Mouse (Mus musculus) embryonic fibroblast, embryonic 13.5 days (primary cell): Measurements from ENCODE around the gene Olfr1219.

Source experiments
- CTCF ChIP-seq: IDR thresholded peaks from 2 replicates; pipeline ENCODE4 v1.5.1; 2011; ENCODE audit warnings: mild to moderate bottlenecking, control low read depth, low read length, moderate library complexity, borderline replicate concordance; ENCODE audit not compliant: insufficient read depth
- POLR2A ChIP-seq: IDR thresholded peaks from 2 replicates; pipeline ENCODE4 v1.6.1; 2011; ENCODE audit warnings: low read depth, mild to moderate bottlenecking, control low read depth, low read length, moderate library complexity

DNA sequence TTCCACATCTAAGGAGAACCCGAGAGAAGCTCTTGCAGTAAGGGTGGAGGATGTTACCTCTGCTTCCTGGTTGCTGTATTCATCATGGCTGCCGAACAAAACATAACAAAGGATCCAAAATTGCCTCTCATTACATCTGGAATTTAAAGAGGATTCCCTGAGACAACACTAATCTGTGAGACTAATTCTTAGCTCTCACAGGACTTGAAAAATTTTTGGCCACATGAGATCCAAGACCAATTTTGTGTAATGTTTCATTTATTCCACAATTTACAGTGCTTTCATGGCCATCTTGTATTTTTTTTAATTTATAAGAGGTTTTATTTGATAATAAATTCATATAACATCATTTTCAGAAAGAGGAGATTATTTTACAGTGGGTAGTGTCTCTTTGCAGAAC is 51.3 kb downstream of the Olfr1219 start, which contains the start of gene Olfr1217:
- no peak for TF ChIP-seq CTCF
- TF ChIP-seq POLR2A, result no peak
